Mouse (Mus musculus): ENCODE measurements around the gene Spats1.

DNA sequence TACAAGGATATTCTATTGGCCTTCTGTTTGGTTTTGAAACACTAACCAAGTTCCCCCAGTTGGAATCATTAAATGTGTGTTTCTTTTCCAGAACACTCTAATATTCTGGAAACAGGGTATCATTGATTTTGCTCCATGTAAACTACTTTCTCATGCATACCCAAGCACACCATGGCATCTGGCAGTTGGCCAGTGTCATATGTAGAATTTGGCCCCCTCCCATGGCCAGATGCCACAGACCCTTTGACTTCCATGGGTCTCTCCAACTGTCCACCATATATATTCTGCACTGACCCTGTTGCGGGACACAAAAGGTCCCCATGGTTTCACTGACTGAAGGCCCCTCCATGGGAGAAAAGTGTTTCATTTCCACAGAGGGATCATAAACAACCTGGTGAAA is 22.9 kb downstream of the Spats1 start:
- TF ChIP-seq CTCF (IDR thresholded peaks at IDR 0.05; ENCODE audit: extremely low read depth, insufficient read length, insufficient replicate concordance, low read depth, low read length) = no peak
- no peak for TF ChIP-seq POLR2A (IDR thresholded peaks at IDR 0.05; ENCODE audit: low read depth, low read length)

Measured in small intestine, adult 2 months (tissue).